Mouse (Mus musculus) CH12.LX (cell line): ENCODE results near the gene Pbrm1.

Source experiments
- CTCF ChIP-seq, 2 experiments: IDR thresholded peaks in 1 of 2; conservative IDR thresholded peaks in 1 of 2; 2 replicates each; pipeline ENCODE4 v1.5.1; 2011 to 2012; ENCODE audit warnings: low read depth in 2 of 2, low read length in 2 of 2, improper control_type of control experiment in 1 of 2, inconsistent platforms in 1 of 2, mild to moderate bottlenecking in 1 of 2, moderate library complexity in 1 of 2
- E2F4 ChIP-seq: IDR thresholded peaks from 2 replicates; pipeline ENCODE4 v1.6.1; 2011; ENCODE audit warnings: low read depth, low read length, improper control_type of control experiment; ENCODE audit not compliant: insufficient replicate concordance
- EP300 ChIP-seq: IDR thresholded peaks from 2 replicates; pipeline ENCODE4 v1.6.1; 2011; ENCODE audit warnings: low read length, improper control_type of control experiment
- POLR2A ChIP-seq: IDR thresholded peaks from 2 replicates; pipeline ENCODE4 v1.6.1; 2011; ENCODE audit warnings: low read depth, mild to moderate bottlenecking, improper control_type of control experiment, low read length
- ZNF384 ChIP-seq: IDR thresholded peaks from 2 replicates; pipeline ENCODE4 v1.6.1; 2012; ENCODE audit warnings: low read depth, low read length, improper control_type of control experiment, inconsistent platforms

- TF ChIP-seq CTCF (conservative IDR thresholded peaks at IDR 0.05 in 1 of 2, IDR thresholded peaks at IDR 0.05 in 1 of 2; ENCODE audit: low read depth in 2 of 2, low read length in 2 of 2), result no peak
- TF ChIP-seq POLR2A, result no peak
- no peak for TF ChIP-seq E2F4
- TF ChIP-seq ZNF384, result no peak
- TF ChIP-seq EP300, result no peak
These were observed 50.3 kb downstream of the Pbrm1 start for GRCm38 (mm10) chr14:31069086-31069733.
